Mouse (Mus musculus): Measurements from ENCODE around the gene Dock2.
"Not testable (repeated sequence)": the region's sequence is repeated elsewhere in the genome, so short reads cannot be mapped to it uniquely, and the experiment has no call there.

Dock2 gene

DNA sequence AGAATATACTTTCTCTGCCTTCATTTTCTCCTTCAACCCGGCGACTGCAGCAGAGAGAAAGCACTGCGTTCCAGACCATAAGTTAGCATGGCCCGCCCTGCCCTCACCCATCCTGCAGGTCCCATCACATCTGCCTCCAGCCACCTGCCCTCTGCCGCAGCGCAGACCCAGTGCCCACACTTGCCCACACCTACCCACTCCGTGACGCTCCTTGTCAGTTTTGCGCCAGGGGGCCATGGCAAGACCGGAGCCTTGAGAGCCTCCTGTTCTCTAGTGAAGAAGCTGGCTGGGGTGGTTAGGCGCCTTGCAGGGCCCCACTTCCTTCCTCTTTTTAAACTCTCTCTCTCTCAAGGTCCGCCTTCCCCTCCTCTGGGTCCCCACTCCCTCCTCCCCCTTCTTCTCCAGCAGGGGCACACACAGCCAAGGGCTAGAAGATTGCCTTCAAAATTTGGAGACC, at the start of gene Dock2:
Gene Dock2, minus strand, starts transcription at position 306 of the 457 bp plus-strand sequence.
- DNase-seq (ENCODE audit: low spot score), result no peak

DNA sequence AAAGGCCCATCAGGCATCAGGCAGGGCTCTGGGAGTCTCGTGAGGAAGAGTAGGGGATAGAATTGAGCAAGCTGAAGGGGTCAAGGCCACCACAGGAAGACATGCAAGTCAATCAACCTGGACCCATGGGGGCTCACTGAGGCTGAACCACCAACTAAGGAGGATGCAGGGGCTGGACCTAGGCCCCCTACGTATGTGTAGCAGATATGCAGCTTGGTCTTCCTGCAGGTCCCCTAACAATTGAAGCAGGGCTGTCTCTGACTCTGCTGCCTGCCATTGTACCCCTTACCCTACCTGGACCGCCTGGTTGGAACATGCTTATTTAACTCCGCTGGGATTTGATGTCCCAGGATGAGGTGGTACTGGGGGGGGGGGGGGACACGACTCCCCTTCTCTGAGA, 49.0 kb upstream of the Dock2 start:
- no peak for DNase-seq (ENCODE audit: low spot score)

DNA sequence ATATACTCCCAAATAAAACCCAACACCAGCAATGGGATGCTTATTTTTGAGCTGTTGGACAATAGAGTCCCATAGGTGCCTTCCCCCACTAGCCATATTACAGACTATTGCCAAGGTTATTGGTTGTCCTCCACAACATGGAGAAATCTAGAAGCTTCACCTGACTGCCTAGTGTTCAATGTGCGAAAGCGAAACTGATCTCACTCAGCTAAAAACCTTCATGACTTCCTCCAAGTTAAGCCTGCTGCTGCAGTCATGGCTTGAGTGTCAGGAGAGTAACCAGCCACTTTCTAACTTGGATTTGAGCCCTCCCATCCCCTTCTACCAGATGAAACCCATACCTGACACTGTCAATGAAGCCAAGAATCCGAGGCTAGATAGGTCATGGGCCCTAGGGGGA, 44.1 kb upstream of the Dock2 start:
- no peak for DNase-seq (ENCODE audit: low spot score)

DNA sequence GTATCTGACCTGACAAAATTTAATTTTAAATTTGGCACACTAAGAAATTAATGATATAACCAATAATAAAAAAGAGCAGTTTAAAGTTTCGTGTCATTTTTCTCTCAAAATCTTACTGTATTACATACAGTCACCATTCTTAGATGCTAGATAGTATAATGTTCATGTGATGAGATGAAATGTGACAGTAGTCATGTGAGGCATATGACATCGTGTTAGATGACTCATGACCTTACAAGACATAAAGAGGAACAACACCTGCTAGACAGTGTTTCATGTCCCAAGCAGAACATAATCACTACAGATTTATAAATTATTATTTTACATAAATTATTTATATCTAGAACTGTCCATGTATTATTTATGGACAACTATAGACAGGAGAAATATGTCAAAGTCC, 43.2 kb upstream of the Dock2 start:
- no peak for DNase-seq (ENCODE audit: low spot score)

DNA sequence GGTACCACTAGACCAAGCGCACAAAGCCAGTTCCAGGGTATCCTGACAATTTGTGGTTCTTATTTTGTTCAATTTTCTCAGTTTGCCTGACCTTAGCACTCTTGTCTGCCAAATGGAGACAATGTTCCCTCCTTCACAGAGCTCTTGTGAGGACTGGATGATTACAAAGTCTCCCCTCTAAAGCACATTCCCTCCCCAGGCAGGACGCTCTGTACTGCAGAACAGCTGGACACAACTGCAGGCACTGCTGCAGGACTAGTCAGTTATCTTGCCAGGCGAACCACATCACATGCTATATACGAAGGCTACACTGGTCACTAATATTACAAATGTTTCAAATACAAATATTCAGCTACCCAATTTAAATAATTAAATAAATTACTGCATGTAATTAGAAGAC, 41.1 kb upstream of the Dock2 start:
- no peak for DNase-seq (ENCODE audit: low spot score)

DNA sequence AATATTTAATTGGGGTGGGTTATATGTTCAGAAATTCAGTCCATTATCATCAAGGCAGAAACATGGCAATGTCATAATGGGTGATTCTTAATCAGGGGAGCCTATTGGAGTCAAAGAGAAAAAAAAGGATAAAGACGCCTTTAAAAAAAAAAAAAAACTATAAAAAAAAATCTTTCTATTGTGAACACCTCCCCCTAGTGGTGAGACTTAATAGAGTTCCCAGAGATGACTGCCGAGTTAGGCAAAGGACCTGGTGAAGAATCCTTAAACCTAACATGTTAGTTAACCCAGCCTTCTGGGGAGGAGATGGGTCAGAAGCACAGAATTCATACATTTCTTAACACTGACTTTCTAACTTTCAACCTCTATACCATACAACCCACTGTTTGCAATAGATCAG, 31.1 kb upstream of the Dock2 start:
- no peak for DNase-seq (ENCODE audit: low spot score)

DNA sequence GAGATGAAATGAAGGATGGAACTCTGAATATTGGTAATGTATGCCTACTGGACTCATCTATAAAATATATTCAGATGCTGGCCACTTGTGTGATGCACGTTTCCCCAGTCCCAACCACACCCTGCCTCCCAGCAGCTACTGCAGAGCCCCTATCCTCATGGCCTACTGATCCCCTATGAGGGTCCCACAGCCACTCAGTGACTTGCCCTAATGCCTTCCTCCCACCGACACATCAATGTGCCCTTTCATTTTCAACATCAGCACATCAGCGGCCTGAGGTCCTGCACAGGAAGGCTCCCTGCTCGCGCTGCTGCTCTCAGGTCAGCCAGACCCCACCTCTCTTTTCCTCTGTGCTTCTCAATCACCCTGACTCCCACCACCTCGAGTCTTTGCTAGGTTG, 30.6 kb upstream of the Dock2 start:
- no peak for DNase-seq (ENCODE audit: low spot score)

DNA sequence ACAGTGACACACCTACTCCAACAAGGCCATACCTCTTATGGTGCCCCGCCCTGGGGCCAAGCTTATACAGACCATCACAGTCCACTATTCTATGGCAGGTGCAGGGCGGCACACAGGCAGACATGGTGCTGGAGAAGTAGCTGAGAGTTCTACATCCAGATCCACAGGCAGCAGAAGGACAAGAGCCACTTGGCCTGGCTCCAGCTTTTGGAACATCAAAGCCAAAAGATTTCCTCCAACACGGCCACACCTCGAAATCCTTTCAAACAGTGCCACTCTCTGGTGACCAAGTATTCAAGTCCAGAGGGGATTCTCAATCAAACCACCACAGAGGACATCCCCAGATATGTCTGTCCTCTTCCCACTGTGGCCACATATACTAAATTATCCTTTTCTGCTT, 21.3 kb upstream of the Dock2 start:
- not testable (repeated sequence) for DNase-seq (ENCODE audit: low spot score)

DNA sequence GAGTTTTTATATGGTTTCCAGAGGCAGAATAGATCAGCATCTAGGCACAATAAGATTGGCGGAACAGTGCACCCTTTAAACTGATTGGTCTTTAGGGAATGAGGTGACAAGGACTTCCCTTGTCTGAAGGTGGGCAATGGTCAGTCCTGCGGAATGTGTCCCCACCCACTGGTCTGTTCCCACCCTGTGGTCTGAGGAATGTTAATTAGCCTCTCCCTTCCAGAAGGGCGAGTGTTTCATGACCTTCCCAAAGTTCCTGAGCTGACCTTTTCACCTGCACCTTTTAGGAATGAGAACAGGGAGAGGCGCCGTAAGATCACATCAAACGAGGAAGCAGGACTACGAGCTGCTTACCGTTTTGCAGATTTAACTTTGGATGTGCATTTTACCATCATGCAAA, 14.4 kb upstream of the Dock2 start:
- not testable (repeated sequence) for DNase-seq (ENCODE audit: low spot score)

DNA sequence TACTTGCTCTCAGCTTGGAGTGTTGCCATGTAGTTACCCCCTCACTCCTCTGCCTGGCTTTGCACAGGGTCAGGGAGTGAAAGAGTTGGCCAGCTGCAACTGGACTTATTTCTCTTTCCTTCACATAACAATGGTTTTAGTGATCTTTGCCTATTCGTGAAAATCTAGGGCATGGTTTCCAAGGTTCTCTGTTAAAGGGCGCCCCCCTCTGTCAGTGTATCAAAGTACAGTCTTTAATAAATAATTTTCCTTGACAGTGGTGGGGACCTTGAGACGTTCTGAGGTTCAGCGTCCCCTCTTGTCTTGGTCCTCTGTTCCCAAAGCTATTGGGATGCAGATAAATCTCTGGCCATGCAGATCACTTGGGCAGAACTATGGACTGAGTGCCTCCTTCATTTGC, 12.4 kb upstream of the Dock2 start:
- DNase-seq (ENCODE audit: low spot score), result peak; percentile 31

DNA sequence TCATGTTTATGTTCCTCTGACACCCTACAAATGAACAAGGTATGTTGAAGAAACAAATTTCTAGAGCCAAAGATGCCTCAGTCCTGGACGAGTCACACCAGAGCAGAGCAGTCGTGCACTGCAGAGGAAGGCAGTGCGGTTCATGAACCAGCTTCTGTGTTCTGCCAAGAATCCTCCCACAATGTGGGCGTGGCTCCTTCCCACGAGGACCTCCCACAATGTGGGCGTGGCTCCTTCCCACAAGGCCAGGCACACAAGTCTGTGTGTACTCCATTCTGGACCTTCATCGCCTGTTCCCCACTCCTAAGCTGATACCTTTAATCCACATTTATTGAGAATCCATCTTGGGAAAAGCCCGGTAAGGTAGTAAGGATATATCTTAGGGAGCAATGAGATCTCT, 8.2 kb upstream of the Dock2 start:
- DNase-seq (ENCODE audit: low spot score), result no peak

DNA sequence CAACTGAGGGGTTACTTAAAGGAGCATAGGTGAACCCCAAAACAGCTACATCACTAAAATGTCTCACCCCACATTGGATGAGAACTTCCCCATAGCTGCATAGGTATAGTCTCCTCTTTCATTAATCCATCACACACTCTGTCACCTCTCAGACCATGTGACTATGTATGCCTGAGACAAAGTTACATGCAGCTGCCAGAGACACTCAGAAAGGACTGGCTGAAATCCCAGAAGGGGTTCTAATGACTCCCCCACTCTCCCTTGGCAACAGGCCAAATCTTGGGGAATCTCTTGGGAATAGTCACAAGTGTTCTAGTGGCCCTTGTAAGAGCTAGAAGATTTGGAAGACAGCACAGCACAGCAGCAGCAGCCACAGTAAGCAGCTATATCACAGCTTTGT, 1.2 kb upstream of the Dock2 start:
- DNase-seq (ENCODE audit: low spot score), result no peak

DNA sequence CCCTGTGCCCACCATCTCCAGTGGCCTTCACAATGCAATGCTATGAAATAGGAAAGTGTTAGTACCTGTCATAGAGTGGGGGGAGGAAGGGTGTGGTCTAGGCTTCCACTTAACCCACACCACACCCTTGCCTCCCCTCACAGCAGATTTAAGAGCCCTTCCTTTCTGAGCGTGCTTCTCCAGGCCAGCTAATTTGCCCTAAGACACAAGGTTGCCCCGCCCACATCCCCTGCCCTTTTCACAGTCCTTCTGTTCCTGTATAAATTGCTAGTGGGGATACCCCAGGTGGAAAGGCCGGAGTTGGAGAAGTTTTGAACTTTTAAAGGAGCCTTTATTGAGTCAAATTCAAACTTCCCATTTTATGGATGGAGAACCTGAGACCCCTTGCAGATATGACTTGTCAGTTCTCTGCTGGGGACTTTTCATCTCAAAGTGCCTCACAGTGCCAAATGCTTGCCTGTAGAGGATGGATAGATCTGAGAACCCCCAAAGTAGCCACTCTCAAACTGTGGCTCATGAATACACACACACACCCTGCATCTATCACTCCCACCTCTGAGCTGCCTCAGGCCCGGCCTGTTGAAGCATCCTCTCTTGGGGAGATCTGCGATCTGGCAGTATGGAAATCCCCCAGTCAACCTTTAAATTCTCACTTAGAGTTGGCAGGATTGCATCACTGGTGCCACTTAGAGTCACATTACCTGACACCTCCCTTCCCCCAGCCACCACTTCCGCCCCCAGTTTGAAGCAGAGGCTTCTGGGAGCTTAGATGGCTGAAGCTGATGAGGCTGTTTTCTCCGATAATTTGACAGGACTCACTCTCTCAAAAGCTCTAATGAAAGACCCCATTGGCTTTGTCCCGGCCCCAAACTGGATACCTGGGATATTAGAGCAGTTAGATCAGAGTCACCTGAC, 919 bp downstream of the Dock2 start:
- no peak for DNase-seq (ENCODE audit: low spot score)

DNA sequence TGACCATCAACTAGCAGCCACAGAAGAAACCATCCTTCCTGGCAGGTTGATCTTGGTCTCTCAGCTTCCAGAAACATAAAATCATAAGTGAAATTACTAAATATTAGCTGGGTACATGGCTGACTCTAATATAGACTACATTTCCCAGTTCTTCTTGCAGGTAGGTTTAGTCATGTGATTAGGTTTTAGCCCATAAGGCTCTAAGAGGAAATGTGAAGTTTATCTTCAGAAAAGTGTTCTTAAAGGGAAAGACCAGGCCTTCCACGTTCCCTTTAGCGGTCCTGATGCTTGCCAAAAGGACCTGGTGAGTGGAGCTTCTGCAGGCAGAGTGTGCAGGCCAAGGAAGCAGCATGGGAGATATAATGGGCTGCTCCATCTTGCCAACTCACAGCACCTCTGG, 2.9 kb downstream of the Dock2 start:
- no peak for DNase-seq (ENCODE audit: low spot score)

DNA sequence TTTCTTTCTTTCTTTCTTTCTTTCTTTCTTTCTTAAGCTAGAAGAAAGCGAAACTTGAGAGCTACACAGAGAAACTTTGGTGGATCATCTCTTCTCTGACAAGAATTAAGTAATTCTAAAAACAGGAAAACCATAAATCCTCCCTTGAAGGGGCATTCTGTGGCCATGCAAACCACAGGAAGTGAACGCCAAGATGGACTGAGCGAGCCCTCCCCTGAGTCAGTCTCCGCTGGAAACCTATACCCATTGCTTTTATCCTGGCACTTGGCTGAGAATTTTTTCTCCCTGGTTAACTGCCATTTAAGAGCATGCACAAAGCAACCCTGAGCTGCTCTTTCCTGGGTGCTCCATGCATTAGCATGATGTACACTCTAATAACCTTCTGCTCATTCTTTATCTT, 3.7 kb downstream of the Dock2 start:
- DNase-seq (ENCODE audit: low spot score), result no peak

DNA sequence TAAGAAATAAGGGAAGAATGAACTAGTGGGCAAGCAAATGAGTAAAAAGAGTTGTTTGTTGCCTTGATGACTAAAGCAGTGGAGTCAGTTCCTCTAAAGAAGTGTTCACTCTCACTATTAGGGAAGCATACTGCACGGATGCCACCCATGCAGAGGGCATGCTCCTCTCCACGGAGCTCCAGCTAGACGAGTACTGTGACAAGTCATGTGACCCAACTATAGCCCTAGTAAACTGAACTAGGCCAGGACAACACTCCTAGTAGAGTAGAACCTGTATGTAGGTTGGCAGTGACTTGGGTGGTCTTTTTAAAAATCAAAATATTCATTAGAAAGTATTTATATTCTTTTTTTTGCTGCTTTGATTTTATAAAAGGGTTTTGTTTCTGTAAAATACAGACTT, 5.3 kb downstream of the Dock2 start:
- no peak for DNase-seq (ENCODE audit: low spot score)

DNA sequence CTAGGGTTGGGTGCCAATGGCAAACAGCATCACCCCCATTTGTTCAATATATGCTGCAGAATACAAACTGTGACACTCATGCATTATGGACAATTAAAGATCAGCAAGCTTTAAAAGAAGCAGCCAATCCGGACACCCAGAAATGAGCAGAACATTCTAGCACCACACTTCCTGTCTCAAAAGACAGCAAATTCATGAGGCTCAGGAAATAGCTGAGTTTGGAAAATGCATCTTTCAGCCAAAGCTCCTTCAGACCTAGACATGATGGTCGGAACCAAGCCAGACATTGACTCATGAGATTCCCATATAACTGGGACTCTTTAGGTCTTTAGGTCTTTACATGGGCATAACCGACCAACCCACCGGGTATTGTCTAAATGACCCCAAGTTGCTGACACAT, 6.2 kb downstream of the Dock2 start:
- DNase-seq (ENCODE audit: low spot score), result no peak

DNA sequence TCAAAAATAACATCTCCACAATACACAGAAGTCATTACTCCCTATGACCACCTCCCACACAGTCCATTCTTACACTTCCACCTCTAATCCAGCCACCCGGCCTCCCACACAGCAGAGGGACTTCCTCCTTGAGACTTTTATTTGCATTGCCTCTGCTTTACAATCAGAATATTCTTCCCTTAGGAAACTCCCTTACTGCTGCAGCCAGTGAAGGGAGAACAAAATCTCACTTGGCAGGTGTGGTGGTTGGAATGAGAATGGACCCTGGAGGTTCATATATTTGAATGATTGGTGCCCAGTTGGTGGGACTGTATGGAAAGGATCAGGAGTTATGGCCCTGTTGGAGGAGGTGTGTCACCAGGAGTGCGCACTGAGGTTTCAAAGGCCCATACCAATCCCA, 7.6 kb downstream of the Dock2 start:
- no peak for DNase-seq (ENCODE audit: low spot score)

DNA sequence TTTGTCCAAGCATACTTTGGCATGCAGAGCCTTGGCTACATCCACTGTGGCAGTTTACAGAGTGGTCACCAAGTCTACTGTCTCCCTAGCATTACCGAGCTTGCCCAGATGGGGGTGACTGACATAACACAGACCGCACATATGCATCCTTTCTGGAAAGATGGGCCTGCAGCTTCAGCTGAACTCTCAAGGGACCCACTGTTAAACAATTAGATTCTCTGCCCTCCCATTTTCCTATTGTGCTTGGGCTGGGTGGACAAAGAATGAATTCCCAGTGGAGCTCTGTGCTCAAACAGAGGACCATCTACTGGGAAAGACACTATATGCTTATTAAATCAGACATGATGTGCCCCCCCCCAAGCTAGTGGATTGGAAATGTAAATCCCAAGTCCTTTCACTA, 9.1 kb downstream of the Dock2 start:
- no peak for DNase-seq (ENCODE audit: low spot score)

DNA sequence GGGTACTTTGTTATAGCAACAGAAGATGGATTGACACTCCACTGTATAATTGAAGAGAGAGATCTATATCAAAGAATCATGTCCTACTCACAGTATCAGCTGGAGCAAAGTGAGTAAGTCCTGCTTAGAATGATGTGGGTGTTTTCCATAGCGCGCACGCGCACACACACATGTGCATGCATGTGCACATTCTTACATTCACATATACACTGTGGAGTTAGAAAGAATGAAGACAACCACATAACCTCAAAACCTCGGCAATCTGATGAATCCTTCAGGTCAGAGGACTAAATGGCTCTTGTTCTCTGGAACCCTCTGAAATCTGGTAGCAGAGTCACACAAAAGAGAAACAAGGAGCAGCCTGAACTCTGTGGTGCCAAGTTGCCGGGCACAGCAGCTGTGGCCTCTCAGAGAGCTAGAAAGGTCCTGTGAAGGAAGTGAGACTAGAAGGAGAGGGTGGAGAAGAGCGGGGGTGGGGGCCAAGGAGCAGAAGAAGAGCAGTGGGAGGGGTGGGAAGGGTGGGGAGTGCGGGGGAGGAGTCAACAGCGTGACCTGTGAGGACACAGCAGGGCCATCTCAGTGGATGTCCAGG, 10.3 kb downstream of the Dock2 start:
- DNase-seq (ENCODE audit: low spot score), result no peak

DNA sequence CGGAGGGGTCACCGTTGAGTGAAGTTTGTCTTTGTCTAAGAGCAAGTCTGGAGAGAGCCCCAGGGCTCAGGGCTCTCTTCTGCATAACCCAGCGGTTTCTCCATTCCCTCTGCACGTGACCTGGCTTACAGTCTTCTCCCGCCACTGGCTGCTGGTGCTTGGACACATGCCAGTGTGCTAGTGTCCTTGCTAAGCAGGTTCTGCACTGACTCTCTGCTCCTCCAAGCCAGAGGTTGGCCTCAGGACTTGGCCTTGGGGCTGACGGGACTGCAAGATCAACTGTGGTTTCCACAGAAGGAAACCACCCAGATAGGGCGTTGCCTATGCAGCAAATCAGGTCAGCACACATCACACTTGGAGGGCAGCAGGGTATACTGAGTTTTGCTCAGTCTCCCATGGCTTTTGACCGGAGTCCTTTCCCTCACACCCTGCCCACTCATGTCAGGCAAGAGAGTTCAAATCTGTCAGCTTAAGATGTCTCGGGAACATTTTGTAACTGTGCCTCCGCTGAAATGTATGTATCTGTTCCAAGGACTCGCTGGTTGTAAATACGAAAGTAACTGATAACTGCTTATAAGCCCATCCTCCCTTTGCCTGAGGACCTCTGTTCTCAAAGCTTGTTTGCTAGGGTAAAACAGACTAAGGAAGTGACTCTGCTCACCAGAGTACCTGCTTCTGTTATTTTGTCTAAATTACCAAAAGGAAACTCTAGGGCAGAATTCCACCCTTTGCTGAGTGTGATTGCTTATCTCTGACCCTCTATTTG, 12.3 kb downstream of the Dock2 start:
- DNase-seq (ENCODE audit: low spot score), result peak; percentile 52

DNA sequence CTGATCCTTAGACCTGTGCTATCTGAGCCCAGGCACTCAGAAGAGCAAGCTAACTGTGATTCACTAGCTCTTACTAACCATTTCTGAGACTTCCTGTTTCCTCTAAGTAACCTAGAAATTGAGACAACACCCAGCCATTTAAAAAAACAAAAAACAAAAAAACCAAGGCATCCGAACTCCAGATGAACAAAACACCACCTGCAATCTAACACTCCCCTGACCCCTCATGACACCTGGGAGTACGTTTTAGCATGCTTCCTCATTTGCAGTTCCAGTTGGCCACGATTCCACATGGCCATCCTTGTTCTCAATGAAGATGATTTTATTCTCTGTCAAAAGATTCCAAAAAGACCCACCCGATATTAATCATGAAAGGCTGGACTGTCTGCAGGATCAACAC, 13.0 kb downstream of the Dock2 start:
- DNase-seq (ENCODE audit: low spot score), result no peak

DNA sequence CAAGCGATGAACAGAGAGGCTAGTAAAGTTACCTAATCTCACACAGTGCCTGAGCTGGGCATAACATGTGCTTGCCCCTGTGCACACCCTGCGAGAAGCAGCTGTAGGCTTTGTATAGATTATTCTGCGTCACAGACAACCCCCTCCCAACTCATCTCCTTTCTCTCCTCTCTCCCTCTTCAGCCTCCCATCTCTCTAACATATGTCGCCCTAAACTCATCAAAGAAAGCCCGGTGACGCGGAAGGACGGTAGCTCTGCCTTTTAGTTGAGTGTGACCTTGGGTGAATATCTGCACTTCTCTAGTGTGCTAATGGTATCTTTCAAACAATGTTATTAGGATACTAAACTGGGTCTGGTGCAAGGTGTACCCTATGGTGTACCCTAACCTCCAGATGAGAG, 13.7 kb downstream of the Dock2 start:
- DNase-seq (ENCODE audit: low spot score), result no peak

Measured in layer of hippocampus, adult 11-12 months (tissue).